Mouse (Mus musculus) cerebellum, adult 2 months (tissue): Measurements from ENCODE around the gene Dlgap1.

ENCODE experiments used
- CTCF ChIP-seq: fragments of 200-500 bp; IDR thresholded peaks from 2 replicates; pipeline ENCODE4 v1.5.1; 2011; ENCODE audit warnings: low read depth, mild to moderate bottlenecking, control low read depth, low read length, moderate library complexity, borderline replicate concordance; ENCODE audit not compliant: insufficient read depth
- POLR2A ChIP-seq: fragments of 200-500 bp; IDR thresholded peaks from 2 replicates; pipeline ENCODE4 v1.6.1; 2011; ENCODE audit warnings: low read length, control low read depth, borderline replicate concordance; ENCODE audit not compliant: insufficient read depth

DNA sequence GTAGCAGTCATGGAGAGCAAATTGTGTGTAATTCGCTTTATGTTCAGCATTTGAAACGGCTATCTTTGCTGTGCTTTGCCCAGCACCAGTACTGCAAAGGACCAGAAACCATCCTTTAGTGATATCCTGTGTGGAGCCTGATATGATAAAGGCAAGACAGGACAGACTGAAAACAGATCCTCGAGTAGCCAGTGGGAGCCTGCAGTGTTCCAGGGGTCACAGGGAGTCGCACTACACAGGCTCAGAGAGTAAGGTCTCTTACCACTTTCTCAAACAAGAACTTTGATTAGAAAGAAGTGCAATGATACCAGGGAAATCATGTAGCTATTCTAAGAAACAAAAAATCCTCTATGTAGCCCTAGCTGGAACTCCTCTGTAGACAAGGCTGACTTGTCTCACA is 826.3 kb downstream of the Dlgap1 start:
- TF ChIP-seq CTCF = no peak
- TF ChIP-seq POLR2A = no peak
